34 mouse cellular contexts compared by ENCODE assay signal in genomic region chr6:140402766-140403310, GRCm38 (mm10). TPM values are rescaled to one million over a fixed set of nuclear protein-coding genes. Genes with fewer than 3 reads are reported as not detected.
DNase-seq lines count a peak whose midpoint lies in the region; ATAC-seq and TF ChIP-seq lines count a peak whose summit lies in the region.
"Had no signal": no experiment of that assay in that cellular context is flagged by ENCODE, and none has a peak within 500 bp of the region (broad histone marks: within the 10 kb centered on the region; RNA-seq: fewer than 3 reads in every experiment).

No protein-coding gene starts in this region.

- WGBS in heart, embryonic 12.5 days, result 49% methylated on average over 13 of the region's 13 CpGs
- WGBS in intestine, postnatal 0 days, result 29% methylated on average over 13 of the region's 13 CpGs
- 45% methylated on average over 13 of the region's 13 CpGs for WGBS in stomach, postnatal 0 days
- WGBS in limb, embryonic 10.5 days, result 62% methylated on average over 13 of the region's 13 CpGs

- ATAC-seq in heart, embryonic 12.5 days (ENCODE audit: insufficient number of reproducible peaks, low FRiP score), result peak; percentile 33; the same call in 1 of the 2 replicates
- ATAC-seq in intestine, postnatal 0 days, result peak; percentile 85
- ATAC-seq in stomach, postnatal 0 days (ENCODE audit: low FRiP score, low TSS enrichment), result peak; percentile 93
- ATAC-seq: activated CD4-positive, CD25-positive, alpha-beta regulatory T cell, adult 4 months; forebrain, embryonic 13.5 days; inflammation-experienced regulatory T-cells, adult 6 months; midbrain, embryonic 16.5 days had no signal

- no peak overlapping the region for H3K4me3 ChIP-seq in heart, embryonic 12.5 days
- H3K4me3 ChIP-seq in intestine, postnatal 0 days (ENCODE audit: low read depth, low read length), result no peak overlapping the region
- no peak overlapping the region for H3K4me3 ChIP-seq in stomach, postnatal 0 days (ENCODE audit: low read depth, low read length)
- no peak overlapping the region for H3K4me3 ChIP-seq in limb, embryonic 10.5 days
- H3K4me3 ChIP-seq: embryonic facial prominence, embryonic 13.5 days; forebrain, embryonic 13.5 days; hindbrain, embryonic 10.5 days; hindbrain, embryonic 15.5 days; layer of hippocampus, adult 2 months; limb, embryonic 15.5 days; liver, embryonic 15.5 days; myocyte; neural tube, embryonic 12.5 days had no signal

- H3K27ac ChIP-seq in heart, embryonic 12.5 days (ENCODE audit: poor library complexity, severe bottlenecking), result no peak overlapping the region
- H3K27ac ChIP-seq in intestine, postnatal 0 days (ENCODE audit: low read depth, low read length), result no peak overlapping the region
- no peak overlapping the region for H3K27ac ChIP-seq in stomach, postnatal 0 days (replicated peaks)
- no peak overlapping the region for H3K27ac ChIP-seq in limb, embryonic 10.5 days
- H3K27ac ChIP-seq: embryonic facial prominence, embryonic 13.5 days; forebrain, embryonic 13.5 days; hindbrain, embryonic 10.5 days; hindbrain, embryonic 15.5 days; layer of hippocampus, adult 2 months; limb, embryonic 15.5 days; liver, embryonic 15.5 days; neural tube, embryonic 12.5 days had no signal

- H3K4me2 ChIP-seq in heart, embryonic 12.5 days, result no peak overlapping the region
- peak overlapping the region; percentile 25 for H3K4me2 ChIP-seq in intestine, postnatal 0 days (replicated peaks; ENCODE audit: low read depth)
- no peak overlapping the region for H3K4me2 ChIP-seq in stomach, postnatal 0 days (replicated peaks; ENCODE audit: low read depth)
- H3K4me2 ChIP-seq: embryonic facial prominence, embryonic 13.5 days; forebrain, embryonic 13.5 days; hindbrain, embryonic 15.5 days; limb, embryonic 15.5 days; liver, embryonic 15.5 days; lung, embryonic 14.5 days; midbrain, embryonic 11.5 days; neural tube, embryonic 12.5 days had no signal

- no peak overlapping the region for H3K9ac ChIP-seq in heart, embryonic 12.5 days
- no peak overlapping the region for H3K9ac ChIP-seq in intestine, postnatal 0 days (ENCODE audit: low read depth, low read length)
- H3K9ac ChIP-seq in stomach, postnatal 0 days (ENCODE audit: low read length), result no peak overlapping the region
- H3K9ac ChIP-seq: embryonic facial prominence, embryonic 13.5 days; forebrain, embryonic 13.5 days; hindbrain, embryonic 15.5 days; limb, embryonic 15.5 days; liver, embryonic 15.5 days; lung, embryonic 14.5 days; neural tube, embryonic 12.5 days had no signal

- H3K27me3 ChIP-seq in heart, embryonic 12.5 days (replicated peaks), result no peaks in the 10 kb centered on the region
- no peaks in the 10 kb centered on the region for H3K27me3 ChIP-seq in intestine, postnatal 0 days (replicated peaks; ENCODE audit: control insufficient read depth, insufficient read depth, low read length)
- no peaks in the 10 kb centered on the region for H3K27me3 ChIP-seq in stomach, postnatal 0 days (ENCODE audit: control insufficient read depth, insufficient read depth, low read length)
- no peaks in the 10 kb centered on the region for H3K27me3 ChIP-seq in limb, embryonic 10.5 days (ENCODE audit: low read depth, poor library complexity, severe bottlenecking)
- H3K27me3 ChIP-seq: CH12.LX; embryonic facial prominence, embryonic 13.5 days; forebrain, embryonic 13.5 days; hindbrain, embryonic 15.5 days; limb, embryonic 15.5 days; liver, embryonic 15.5 days; neural tube, embryonic 12.5 days had no signal

- TF ChIP-seq EP300 in stomach, postnatal 0 days (optimal IDR thresholded peaks at IDR 0.05), result no peak

- no peaks in the 10 kb centered on the region for H3K4me1 ChIP-seq in heart, embryonic 12.5 days (replicated peaks)
- H3K4me1 ChIP-seq in intestine, postnatal 0 days (replicated peaks; ENCODE audit: control insufficient read depth, insufficient read depth, low read length), result no peaks in the 10 kb centered on the region
- H3K4me1 ChIP-seq in stomach, postnatal 0 days (replicated peaks; ENCODE audit: control insufficient read depth, insufficient read depth), result no peaks in the 10 kb centered on the region
- peaks cover 6% of the 10 kb centered on the region for H3K4me1 ChIP-seq in limb, embryonic 10.5 days
- H3K4me1 ChIP-seq: embryonic facial prominence, embryonic 13.5 days; forebrain, embryonic 13.5 days; hindbrain, embryonic 10.5 days; hindbrain, embryonic 15.5 days; limb, embryonic 15.5 days; liver, embryonic 15.5 days; neural tube, embryonic 12.5 days had no signal

- TF ChIP-seq CTCF in intestine, postnatal 0 days (IDR thresholded peaks at IDR 0.05; ENCODE audit: low read depth), result no peak
- no peak for TF ChIP-seq CTCF in stomach, postnatal 0 days (IDR thresholded peaks at IDR 0.05; ENCODE audit: low read depth)

- 0 out of 2 replicates have a peak, but pooled peaks cover 3% of the 10 kb centered on the region for H3K9me3 ChIP-seq in heart, embryonic 12.5 days (replicated peaks)
- no peaks in the 10 kb centered on the region for H3K9me3 ChIP-seq in intestine, postnatal 0 days (ENCODE audit: control insufficient read depth)
- no peaks in the 10 kb centered on the region for H3K9me3 ChIP-seq in stomach, postnatal 0 days (ENCODE audit: control insufficient read depth, low read length)
- H3K9me3 ChIP-seq in limb, embryonic 10.5 days (replicated peaks), result no peaks in the 10 kb centered on the region
- H3K9me3 ChIP-seq: embryonic facial prominence, embryonic 13.5 days; forebrain, embryonic 13.5 days; hindbrain, embryonic 10.5 days; hindbrain, embryonic 15.5 days; limb, embryonic 15.5 days; liver, embryonic 15.5 days; neural tube, embryonic 12.5 days had no signal

- DNase-seq in adrenal gland, postnatal 10 days, result peak; percentile 16
- no peak for DNase-seq in adrenal gland, postnatal 25 days
- DNase-seq in heart, adult 9 months (ENCODE audit: low spot score in 2 of 2), result no peak
- DNase-seq in stomach, postnatal 0 days (ENCODE audit: low spot score), result peak; percentile 51
- DNase-seq in urinary bladder, postnatal 25 days (ENCODE audit: low spot score), result no peak
- no peak for DNase-seq in limb, embryonic 10.5 days (ENCODE audit: low spot score)
- DNase-seq: adrenal gland, adult 8-10 months; cerebellum, adult 11-12 months; cerebellum, adult 9-11 months; gastrocnemius, postnatal 10 days; heart, postnatal 14 days; kidney, adult 9 months; kidney, postnatal 25 days; left cerebral cortex, postnatal 4 days; lung, embryonic 14.5 days; lung, postnatal 36 days; right cerebral cortex, postnatal 4 days; thymus, postnatal 25 days had no signal

- no peaks in the 10 kb centered on the region for H3K36me3 ChIP-seq in heart, embryonic 12.5 days
- H3K36me3 ChIP-seq in intestine, postnatal 0 days (ENCODE audit: control insufficient read depth, insufficient read depth), result no peaks in the 10 kb centered on the region
- H3K36me3 ChIP-seq in stomach, postnatal 0 days (ENCODE audit: control insufficient read depth, insufficient read depth, low read length), result no peaks in the 10 kb centered on the region
- no peaks in the 10 kb centered on the region for H3K36me3 ChIP-seq in limb, embryonic 10.5 days
- H3K36me3 ChIP-seq: embryonic facial prominence, embryonic 13.5 days; hindbrain, embryonic 10.5 days; hindbrain, embryonic 15.5 days; limb, embryonic 15.5 days; liver, embryonic 15.5 days; neural tube, embryonic 12.5 days had no signal

RNA-seq across cellular contexts. Expression of gene Plekha5, which starts 21.0 kb away (rescaled TPM):
- 10 to 100 TPM; 29.6 to 37.9 TPM for total RNA-seq in adrenal gland, postnatal 10 days (2021)
- total RNA-seq in adrenal gland, postnatal 25 days (2021), result 43.5 and 57.6 TPM in 2 replicates
- 21.9 and 22.3 TPM in 2 replicates for polyA plus RNA-seq in heart, embryonic 12.5 days (2016; fragmentation: Nextera tagmentation; extraction: Ambion mirVana)
- 17.9 and 18.0 TPM in 2 replicates for polyA plus RNA-seq in intestine, postnatal 0 days (2015; fragmentation: Nextera tagmentation; extraction: Ambion mirVana)
- polyA plus RNA-seq in stomach, postnatal 0 days (2015; fragmentation: Nextera tagmentation; extraction: Ambion mirVana), result 23.1 and 24.2 TPM in 2 replicates
- 37.5 and 44.3 TPM in 2 replicates for polyA plus RNA-seq in limb, embryonic 10.5 days (2016; fragmentation: Nextera tagmentation; extraction: Ambion mirVana)

Comparison
In these comparisons a context has a peak if more than half of its experiments do, and no peak if none do; other contexts are left out.
1. DNase-seq: peak in adrenal gland, postnatal 10 days (single experiment) and stomach, postnatal 0 days (single experiment); none in adrenal gland, postnatal 25 days (single experiment), heart, adult 9 months (0 of 2), urinary bladder, postnatal 25 days (single experiment) and limb, embryonic 10.5 days (single experiment).
2. ATAC-seq: peak in every context shown above with its lines; median percentile 93 in stomach, postnatal 0 days; 85 in intestine, postnatal 0 days; 33 in heart, embryonic 12.5 days.